Mouse (Mus musculus) layer of hippocampus, adult 2 months (tissue): ENCODE measurements around the gene Asgr1. TPM values are rescaled to one million over a fixed set of nuclear protein-coding genes. Genes with fewer than 3 reads are reported as not detected.

Experiments
- DNase-seq, 2 experiments: peaks; one replicate each; pipeline ENCODE4 v3.0.0; 2022; ENCODE audit warnings: low spot score in 2 of 2
- H3K27ac ChIP-seq: fragments of 200-600 bp; 2 replicates; pipeline ENCODE4 v1.8.1; 2022
- H3K4me3 ChIP-seq: fragments of 200-600 bp; 2 replicates; pipeline ENCODE4 v1.8.1; 2022; ENCODE audit warnings: mild to moderate bottlenecking
- CTCF ChIP-seq: fragments of 200-600 bp; conservative IDR thresholded peaks from 2 replicates; pipeline ENCODE4 v1.8.1; 2022; ENCODE audit warnings: antibody characterized with exemption, mild to moderate bottlenecking, moderate library complexity
- total RNA-seq, 2 experiments: library from RNA; stranded (reverse); gene quantifications; 2 replicates each; pipeline ENCODE4 v1.2.3; 2021

The Asgr1 gene
- total RNA-seq, 2 experiments from 2014 or later, result 0.52 to 1.7 TPM

- DNase-seq, result peak; percentile 80 to 93
- no peak for TF ChIP-seq CTCF
- Histone ChIP-seq H3K27ac (peak overlapping the region; percentile 86), H3K4me3 (peak overlapping the region; percentile 36)
These were observed 24.6 kb upstream of the Asgr1 start for GRCm38 (mm10) chr11:70029130-70029801.

GRCm38 (mm10) chr11:70029829-70030550 lies 23.9 kb upstream of the Asgr1 start:
- H3K4me3 ChIP-seq, result peak overlapping the region; percentile 36
- no peak for TF ChIP-seq CTCF
- peak overlapping the region; percentile 86 for H3K27ac ChIP-seq
- no peak for DNase-seq

- Histone ChIP-seq H3K27ac (peak overlapping the region; percentile 58; the same call in 1 of the 2 replicates), H3K4me3 (no peak overlapping the region)
- no peak for DNase-seq
- no peak for TF ChIP-seq CTCF
These were observed 23.1 kb upstream of the Asgr1 start for GRCm38 (mm10) chr11:70030651-70031320.

- no peak for TF ChIP-seq CTCF
- no peak for DNase-seq
- H3K4me3 ChIP-seq, result no peak overlapping the region
- H3K27ac ChIP-seq, result no peak overlapping the region
These were observed 22.6 kb upstream of the Asgr1 start for GRCm38 (mm10) chr11:70031321-70031670.

GRCm38 (mm10) chr11:70038174-70038573 lies 15.7 kb upstream of the Asgr1 start:
- no peak for DNase-seq
- no peak for TF ChIP-seq CTCF
- no peak overlapping the region for H3K4me3 ChIP-seq
- H3K27ac ChIP-seq, result peak overlapping the region; percentile 33

GRCm38 (mm10) chr11:70039631-70040030 lies 14.3 kb upstream of the Asgr1 start:
- no peak for DNase-seq
- no peak for TF ChIP-seq CTCF
- Histone ChIP-seq H3K27ac (no peak overlapping the region), H3K4me3 (no peak overlapping the region)

- no peak for TF ChIP-seq CTCF
- no peak overlapping the region for H3K4me3 ChIP-seq
- no peak for DNase-seq
These were observed 13.7 kb upstream of the Asgr1 start for GRCm38 (mm10) chr11:70040184-70040583.

GRCm38 (mm10) chr11:70042309-70043085 lies 11.4 kb upstream of the Asgr1 start:
- TF ChIP-seq CTCF, result no peak
- DNase-seq, result no peak
- Histone ChIP-seq H3K27ac (peak overlapping the region; percentile 59; the same call in 1 of the 2 replicates), H3K4me3 (no peak overlapping the region)

More at GRCm38 (mm10) chr11:70040184-70040583, 13.7 kb upstream of the Asgr1 start:
- peak overlapping the region; percentile 28; the same call in 1 of the 2 replicates for H3K27ac ChIP-seq

- TF ChIP-seq CTCF, result no peak
- Histone ChIP-seq H3K4me3 (no peak overlapping the region), H3K27ac (no peak overlapping the region; the same call in 1 of the 2 replicates)
- no peak for DNase-seq
These were observed 10.2 kb upstream of the Asgr1 start for GRCm38 (mm10) chr11:70043665-70044064.

- Histone ChIP-seq H3K27ac (no peak overlapping the region), H3K4me3 (no peak overlapping the region)
- no peak for DNase-seq
- no peak for TF ChIP-seq CTCF
These were observed 8.4 kb upstream of the Asgr1 start for GRCm38 (mm10) chr11:70045435-70045834.

- H3K27ac ChIP-seq, result no peak overlapping the region
- H3K4me3 ChIP-seq, result no peak overlapping the region
- no peak for DNase-seq
- TF ChIP-seq CTCF, result no peak
These were observed 4.5 kb upstream of the Asgr1 start for GRCm38 (mm10) chr11:70049366-70049765.

- TF ChIP-seq CTCF, result peak; percentile 76
- H3K4me3 ChIP-seq, result no peak overlapping the region
- no peak for DNase-seq
- H3K27ac ChIP-seq, result no peak overlapping the region
These were observed 4.1 kb upstream of the Asgr1 start for GRCm38 (mm10) chr11:70049816-70050215.

GRCm38 (mm10) chr11:70053156-70053555 lies 729 bp upstream of the Asgr1 start:
- TF ChIP-seq CTCF, result no peak
- H3K27ac ChIP-seq, result no peak overlapping the region
- no peak for DNase-seq
- H3K4me3 ChIP-seq, result no peak overlapping the region
